Mouse (Mus musculus) kidney, adult 11 months (tissue): ENCODE measurements around the gene Qprt.
A peak's percentile ranks its signal among the peaks of the same experiment; 100 is the strongest.
"Not testable (repeated sequence)": the region's sequence is repeated elsewhere in the genome, so short reads cannot be mapped to it uniquely, and the experiment has no call there.

Experiments
- DNase-seq: peaks from one replicate; pipeline ENCODE4 v3.0.0; 2022

The Qprt gene

DNA sequence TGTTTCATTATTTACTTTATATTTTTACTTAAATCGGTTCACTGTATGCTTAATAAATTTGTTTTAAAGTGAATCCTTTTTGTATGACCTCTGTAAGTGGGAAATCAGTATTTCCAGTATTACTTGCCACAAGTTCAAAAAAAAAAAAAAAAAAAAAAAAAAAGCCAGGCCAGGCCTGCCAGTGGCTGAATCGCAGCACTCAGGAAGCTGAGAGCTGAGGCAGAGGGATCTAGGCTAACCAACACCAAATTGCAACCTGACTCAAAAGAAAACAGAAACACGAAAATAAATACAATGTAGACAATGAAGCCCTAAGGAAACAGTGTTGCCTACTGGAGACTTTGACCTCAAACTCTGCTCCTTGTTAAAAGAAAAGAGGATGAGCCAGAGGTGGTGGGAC lies 28.1 kb downstream of the Qprt start:
- no peak for DNase-seq

- DNase-seq = peak; percentile 31
Measured at GRCm38 (mm10) chr7:127091114-127091896, 30.7 kb downstream of the Qprt start, which contains the start of gene AI467606. Gene AI467606 (plus strand): TSS chr7:127091359.

DNA sequence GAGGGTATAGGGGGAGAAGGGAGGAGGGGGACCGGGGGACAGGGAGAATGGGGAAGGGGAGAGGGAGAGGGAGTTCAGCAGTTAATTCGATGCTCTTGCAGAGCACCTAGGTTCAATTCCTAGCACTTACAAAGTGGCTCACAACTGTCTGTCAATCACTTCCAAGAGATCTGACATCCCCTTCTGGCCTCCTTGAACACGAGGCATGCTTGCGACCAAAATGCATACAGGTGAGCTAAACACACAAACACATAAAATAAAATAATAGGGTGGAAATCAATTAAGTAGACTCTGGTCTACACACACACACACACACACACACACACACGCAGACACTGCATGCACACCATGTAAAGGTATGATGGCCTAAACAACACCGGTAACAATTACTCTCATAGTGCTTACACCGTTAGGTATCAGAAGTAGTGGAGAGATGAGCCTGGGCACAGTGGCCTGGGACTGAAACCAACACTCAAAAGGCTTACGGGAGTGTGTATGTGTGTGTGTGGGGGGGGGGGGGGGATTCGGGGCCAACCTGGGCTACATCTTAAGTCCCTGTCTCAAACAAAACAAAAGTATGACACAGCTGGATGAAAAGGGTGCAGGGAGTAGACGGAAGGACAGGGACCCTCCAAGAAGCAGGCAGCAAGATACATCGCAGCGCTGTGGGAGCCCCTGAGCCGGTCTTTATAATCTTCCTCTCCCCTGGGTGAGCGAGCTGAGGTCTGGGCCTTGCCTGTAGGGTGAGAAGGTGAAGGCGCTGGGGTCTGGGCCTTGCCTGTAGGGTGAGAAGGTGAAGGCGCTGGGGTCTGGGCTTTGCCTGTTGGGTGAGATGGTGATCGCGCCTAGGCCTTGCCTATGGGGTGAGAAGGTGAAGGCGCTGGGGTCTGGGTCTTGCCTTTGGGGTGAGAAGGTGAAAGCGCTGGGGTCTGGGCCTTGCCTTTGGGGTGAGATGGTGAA lies 31.6 kb downstream of the Qprt start:
- no peak for DNase-seq

DNA sequence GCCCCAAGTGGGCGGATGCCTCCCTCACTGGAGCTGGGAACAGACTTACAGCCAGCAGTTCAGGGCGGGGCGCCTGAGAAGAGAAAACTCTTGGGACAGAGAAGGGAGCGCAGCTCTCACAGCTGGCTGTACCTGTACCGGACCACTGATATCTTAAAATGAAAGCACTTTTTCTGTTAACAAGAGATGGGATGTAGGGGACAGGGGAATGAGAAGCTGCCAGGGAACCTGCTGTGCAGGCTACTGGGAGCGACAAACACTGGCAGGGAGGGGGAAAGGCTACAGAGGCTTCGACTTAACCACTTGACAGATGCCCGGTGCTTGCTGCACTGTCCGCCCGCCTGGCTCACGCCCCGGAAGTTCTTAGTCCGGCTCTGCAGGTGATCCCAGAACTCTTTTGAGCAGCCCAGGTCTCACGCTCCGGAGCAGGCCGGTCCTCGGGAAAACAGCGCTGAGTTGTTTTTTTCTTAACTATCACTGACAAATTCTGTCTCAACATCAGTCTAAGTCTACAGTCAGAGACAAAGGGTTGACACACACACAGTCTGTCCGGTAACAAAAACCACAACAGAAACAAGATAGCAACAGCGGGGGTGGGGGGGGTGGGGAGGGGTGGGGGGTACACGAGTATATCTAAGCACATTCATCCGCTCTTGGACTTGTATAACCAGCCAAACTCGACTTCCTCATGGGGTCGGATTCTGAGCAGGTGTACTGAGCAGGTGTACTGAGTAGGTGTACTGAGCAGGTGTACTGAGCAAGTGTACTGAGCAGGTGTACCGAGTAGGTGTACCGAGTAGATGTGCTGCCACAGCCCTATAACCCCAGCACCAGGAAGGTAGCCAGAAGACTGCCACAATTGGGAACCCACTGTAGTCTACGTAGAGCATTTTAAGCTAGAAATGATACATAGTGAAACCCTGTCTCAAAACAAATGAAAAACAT lies 32.9 kb downstream of the Qprt start:
- DNase-seq = no peak

DNA sequence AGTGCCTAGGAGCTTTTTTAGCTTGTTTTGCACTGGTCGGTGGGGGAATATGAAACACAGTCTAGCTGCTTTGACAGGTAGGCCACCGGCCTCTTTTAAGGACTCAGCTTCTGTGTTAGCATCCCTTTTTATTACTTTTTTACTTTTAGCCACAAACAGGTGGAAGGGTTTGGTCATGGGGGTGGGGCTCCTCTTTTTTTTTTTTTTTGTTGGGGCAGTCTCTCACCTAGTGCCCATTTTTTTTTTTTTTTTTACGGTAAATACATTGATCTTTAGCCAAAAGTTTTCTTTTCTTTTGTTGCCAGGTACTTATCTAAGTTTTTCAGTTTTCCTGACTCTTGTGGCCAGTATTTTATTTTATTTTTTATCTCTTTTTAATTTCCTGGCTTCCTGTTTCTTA lies 33.9 kb downstream of the Qprt start:
- DNase-seq = no peak

DNA sequence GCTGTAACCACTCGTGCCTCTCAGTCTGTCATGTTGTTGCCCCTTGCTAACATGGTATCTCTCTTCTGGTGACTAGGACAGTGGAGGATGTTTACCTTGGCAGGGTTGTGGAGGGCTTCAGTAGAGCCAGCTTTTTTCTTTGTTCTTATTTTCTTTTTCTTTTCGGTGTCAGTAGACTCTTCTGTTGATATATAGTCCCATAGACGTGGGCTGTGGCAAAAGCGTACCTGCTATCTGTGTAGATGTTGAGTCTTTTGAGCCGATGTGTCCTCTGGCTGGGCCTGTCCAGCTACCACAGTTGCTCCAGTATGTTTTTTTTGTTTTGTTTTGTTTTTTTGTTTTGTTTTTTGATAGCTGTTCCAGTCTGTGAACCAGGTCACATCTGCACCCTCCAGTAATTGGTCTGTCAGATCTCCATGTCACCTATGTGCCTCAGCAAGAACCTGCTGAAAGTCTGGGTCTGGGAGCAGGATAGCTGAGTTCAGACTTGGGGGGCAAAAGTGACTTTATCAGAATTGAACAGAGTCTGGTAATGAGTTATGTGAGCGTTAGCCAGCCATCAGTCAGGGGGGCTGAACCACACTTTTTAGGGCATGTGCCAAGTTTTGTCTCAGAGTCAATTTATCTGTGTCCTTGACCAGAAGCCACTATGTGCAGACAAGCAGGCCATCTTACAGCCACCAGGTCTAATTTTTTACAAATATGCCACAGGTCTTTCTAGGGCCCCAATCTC lies 34.6 kb downstream of the Qprt start, which contains the start of gene Zg16:
Gene Zg16, minus strand, starts transcription at position 51 of the 733 bp plus-strand sequence.
- DNase-seq = not testable (repeated sequence)

DNA sequence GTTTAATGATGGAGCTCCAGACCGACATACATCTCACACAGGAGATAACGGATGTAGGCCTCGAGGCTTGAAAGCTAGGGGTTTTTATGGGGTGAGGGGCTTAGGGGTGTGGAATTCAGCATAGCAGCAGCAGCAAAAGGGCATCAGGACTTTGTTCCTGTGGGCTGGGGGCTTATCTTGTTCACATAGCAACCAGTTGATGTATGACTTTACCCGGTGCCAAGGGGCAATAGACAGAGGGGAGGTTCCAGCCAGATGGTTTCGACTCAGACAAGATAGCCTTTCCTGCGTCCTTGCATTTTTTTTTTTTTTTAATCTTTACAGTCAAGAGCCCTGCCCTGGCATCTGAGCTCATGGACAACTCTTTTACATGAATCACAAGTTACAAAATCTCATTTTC lies 36.3 kb downstream of the Qprt start:
- DNase-seq = not testable (repeated sequence)

- DNase-seq = no peak
Measured at GRCm38 (mm10) chr7:127084794-127085193, 37.2 kb downstream of the Qprt start.

DNA sequence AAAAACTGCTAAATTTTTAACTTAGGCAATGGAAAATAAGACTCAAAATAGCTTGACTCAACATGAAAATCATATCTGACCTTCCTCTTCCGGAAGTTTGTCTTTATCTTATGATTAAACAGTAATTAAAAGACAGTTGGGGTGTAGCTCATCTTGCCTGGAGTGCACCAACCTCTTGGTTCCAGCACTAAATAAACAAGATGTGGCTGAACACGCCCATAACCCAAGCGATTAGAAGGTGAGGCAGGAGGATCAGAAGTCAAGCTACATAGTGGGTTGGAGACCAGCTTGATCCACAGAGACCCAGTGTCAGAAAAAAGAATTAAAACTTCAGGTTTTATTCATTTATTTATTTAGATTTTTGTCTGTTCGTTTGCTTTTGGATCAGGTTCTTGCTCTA lies 38.3 kb downstream of the Qprt start:
- no peak for DNase-seq

DNA sequence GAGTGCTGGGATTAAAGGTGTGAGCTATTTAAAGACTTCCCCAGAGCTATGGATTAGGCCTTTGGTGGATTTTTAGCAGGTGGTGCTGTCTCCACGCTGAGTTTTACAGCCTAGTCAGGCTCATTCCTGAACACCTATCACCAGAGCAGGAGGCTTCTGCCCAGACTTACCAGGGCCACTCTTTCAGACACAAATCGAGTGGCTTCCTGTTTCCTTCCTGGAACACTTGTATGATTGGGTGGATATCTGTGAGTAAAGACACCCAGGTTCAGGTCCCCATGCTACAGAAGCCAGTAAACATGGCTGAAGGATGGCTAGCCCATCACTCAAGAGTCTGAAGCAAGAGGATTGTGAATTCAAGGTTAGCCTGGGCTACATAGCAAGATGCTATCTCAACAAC lies 39.0 kb downstream of the Qprt start:
- DNase-seq = no peak

DNA sequence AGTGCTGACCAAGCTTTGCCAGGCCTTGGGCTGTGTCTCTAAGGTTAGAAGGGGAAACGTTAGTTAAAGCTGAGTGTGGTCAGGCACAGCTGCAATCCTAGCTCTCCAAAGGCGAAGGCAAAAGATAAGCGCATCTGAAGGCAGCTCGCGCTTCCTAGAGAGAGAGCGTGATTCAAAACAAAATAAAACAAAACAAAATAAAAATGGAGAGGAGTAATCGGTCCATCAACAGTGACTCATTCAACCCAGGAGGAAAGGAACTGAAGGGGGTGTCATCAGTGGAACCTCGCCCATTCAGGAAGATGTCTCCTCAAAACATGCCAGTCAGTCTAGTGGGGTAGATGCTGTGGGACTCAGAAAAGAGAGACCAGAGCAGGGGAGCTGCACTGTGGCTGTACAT lies 39.8 kb downstream of the Qprt start:
- DNase-seq = no peak

DNA sequence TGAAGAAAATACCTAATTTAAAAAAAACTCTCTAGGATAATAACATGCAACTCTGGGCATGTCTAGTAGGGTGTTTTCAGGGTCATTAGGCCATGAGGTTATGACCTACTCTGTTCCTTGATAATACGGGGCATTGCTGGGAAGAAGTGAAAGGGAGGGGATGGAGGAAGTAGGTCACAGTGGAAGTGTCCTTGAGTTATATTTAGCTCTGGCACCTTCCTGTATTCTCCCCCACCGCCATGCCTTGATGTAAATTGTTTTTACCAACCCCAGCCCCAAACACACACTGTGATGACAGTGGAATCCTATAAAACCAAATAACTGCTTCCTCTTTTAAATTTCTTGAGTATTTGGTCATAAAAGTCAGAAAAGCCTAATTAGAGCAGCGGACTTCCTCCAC lies 42.0 kb downstream of the Qprt start:
- DNase-seq = no peak

DNA sequence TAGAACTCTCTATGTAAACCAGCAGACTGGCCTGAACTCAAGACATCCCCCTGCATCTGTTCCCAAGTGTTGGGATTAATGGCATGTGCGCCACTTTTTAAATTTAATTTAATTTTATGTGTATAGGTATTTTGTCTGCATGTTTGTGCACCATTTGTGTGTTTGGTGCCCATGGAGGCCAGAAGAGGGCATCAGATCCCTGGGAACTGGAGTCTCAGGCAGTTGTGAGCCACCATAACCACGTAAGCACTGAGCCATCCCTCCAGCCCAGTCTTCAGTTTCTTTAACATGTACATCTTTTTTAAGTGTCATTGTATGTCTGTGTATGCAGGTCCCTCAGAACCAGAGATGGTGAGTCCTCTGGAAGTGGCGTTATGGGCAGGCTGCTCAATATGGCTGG lies 44.3 kb downstream of the Qprt start:
- no peak for DNase-seq

GRCm38 (mm10) chr7:127076188-127076587 lies 45.8 kb downstream of the Qprt start:
- DNase-seq = peak; percentile 78

GRCm38 (mm10) chr7:127073221-127073620 lies 48.8 kb downstream of the Qprt start:
- DNase-seq = no peak

DNA sequence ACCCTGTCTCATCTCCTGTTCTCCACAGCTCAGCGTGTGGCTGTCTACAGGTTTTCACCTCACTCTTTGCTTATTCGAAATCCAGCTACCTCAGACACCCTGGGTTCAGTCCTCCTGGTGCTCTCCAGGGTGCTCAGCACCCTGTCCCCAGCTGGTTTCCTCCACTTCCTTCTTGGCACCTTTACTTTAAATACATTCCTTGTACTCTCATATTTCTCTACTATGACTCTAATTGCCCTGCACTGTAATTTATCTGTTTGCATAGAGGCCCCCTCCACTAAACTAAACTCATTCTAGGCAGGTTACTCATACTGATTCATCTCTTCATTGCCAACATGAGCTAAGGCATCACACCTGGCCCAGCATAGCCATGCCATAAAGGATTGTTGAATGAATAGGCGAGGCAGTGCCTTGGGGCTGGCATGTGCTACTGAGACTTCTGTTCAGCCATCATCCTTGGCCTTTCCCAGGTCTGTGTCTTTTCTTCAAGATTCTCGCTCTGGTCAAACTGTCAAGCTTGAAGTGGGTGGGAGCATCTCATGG lies 51.1 kb downstream of the Qprt start:
- no peak for DNase-seq

DNA sequence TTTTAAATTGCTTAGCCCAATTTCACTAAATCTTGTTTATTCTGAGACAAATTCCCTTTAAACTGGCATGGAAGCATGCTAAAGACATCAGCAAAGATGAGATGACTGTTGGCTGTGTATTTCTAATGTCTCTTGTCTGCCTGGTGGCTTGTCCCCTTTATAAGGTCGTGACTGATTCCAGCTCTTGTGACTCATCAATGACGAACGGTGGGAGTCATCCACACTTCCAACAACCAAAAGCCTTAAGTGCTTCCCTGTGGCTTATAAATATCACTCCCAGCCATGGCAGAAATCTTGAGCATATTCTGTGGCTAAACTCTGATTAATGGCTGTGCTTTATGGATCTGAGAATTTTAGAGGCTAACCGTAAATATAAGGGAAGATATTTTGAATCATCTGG lies 55.7 kb downstream of the Qprt start:
- DNase-seq = no peak

DNA sequence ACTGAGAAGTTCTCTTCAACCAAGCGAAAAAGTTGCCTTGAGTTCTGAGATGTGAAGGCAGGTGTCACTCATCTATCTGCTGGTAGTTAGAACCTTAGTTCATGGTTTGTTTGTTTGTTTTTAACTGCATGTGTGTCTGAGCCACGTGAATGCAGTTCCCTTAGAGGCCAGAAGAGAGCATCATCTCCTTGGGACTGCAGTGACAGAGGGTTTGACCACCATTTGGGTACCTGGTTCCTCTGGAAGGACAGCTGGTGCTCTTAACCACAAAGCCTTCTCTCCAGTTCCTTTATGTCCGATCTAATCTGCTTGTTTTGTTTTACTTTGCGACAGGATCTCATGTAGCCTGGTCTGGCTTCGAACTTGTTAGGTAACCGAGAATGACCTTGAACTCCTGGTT lies 56.5 kb downstream of the Qprt start:
- DNase-seq = no peak
